Mouse (Mus musculus) kidney, adult 2 months (tissue): ENCODE data around the gene Ralgps1. TPM values are rescaled to one million over a fixed set of nuclear protein-coding genes. Genes with fewer than 3 reads are reported as not detected.

Source experiments
- DNase-seq: peaks from one replicate; pipeline ENCODE4 v3.0.0; 2021
- H3K27ac ChIP-seq: fragments of 200-500 bp; 2 replicates; pipeline ENCODE4 v1.5.1; 2012; ENCODE audit warnings: low read depth, low read length, control low read depth, inconsistent platforms; ENCODE audit not compliant: insufficient read depth
- H3K27me3 ChIP-seq: fragments of 200-500 bp; replicated peaks from 2 replicates; pipeline ENCODE4 v1.6.1; 2012; ENCODE audit warnings: mild to moderate bottlenecking, moderate library complexity, low read length, inconsistent platforms; ENCODE audit not compliant: control insufficient read depth, insufficient read depth
- H3K36me3 ChIP-seq: fragments of 200-500 bp; 2 replicates; pipeline ENCODE4 v1.6.1; 2012; ENCODE audit warnings: mild to moderate bottlenecking, moderate library complexity, low read length, inconsistent platforms; ENCODE audit not compliant: control insufficient read depth, insufficient read depth
- H3K4me1 ChIP-seq: fragments of 200-500 bp; 2 replicates; pipeline ENCODE4 v1.6.1; 2011; ENCODE audit warnings: low read length; ENCODE audit not compliant: control insufficient read depth, insufficient read depth
- H3K4me3 ChIP-seq: fragments of 200-500 bp; 2 replicates; pipeline ENCODE4 v1.5.1; 2011; ENCODE audit warnings: mild to moderate bottlenecking, low read depth, low read length, control low read depth; ENCODE audit not compliant: insufficient read depth
- CTCF ChIP-seq: fragments of 200-500 bp; conservative IDR thresholded peaks from 2 replicates; pipeline ENCODE4 v1.5.1; 2011; ENCODE audit warnings: low read depth, mild to moderate bottlenecking, control low read depth, low read length, moderate library complexity, mixed read lengths; ENCODE audit not compliant: insufficient read depth, insufficient read length
- POLR2A ChIP-seq: fragments of 200-500 bp; IDR thresholded peaks from one replicate; pipeline ENCODE4 v1.6.1; 2011; ENCODE audit warnings: low read depth, low read length, control low read depth
- WGBS: fragments of 180-500 bp; shearing (Covaris S2); methylation state at CpG from one replicate; pipeline ENCODE4 v1.1.7; 2018; 5-methylcytosine and 5-hydroxymethylcytosine counted together
- polyA plus RNA-seq: library from polyadenylated mRNA; depleted of rRNA; stranded (reverse); fragments of >200 nt; gene quantifications from 2 replicates; pipeline ENCODE4 v1.2.3, GENCODE M21; 2012

Ralgps1 gene
- polyA plus RNA-seq, 1 experiment: 4.9 TPM

DNA sequence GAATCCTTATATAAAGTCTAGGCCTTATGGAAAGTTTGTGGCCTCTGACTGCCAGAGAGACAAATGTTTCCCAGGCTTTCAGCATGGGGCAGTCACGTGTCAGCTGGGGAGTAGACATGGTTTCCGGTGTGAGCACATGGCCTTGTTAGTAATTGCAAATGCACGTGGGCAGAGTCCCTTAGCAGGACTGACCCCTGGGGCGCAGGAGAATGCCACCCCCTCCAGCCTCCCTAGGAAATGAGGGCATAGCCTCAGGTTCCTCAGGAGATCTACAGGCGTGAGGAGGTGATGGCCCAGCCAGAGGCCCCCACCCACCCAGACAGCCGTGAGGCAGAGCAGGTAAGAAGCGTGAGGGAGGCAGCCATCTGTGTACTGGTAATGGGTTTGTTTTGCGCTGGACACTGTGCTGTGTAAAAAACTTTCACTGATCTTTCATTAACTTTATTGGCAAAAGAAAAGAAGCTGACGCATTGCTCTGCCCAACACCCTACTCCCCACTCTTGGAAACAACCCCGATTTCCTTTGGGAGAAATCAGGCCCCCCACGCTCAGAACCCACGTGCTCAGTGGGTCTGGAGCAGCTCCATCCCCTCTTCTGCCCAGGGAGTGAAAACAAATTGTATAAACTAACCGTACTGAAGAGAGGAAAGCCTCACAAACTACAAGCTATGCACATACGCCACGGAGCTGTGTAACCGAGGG is 191.2 kb downstream of the Ralgps1 start:
- H3K36me3 ChIP-seq: no peaks in the 10 kb centered on the region
- TF ChIP-seq CTCF (no peak), POLR2A (no peak)
- DNase-seq: peak; percentile 91
- H3K27me3 ChIP-seq: no peaks in the 10 kb centered on the region
- H3K4me1 ChIP-seq: peaks cover 24% of the 10 kb centered on the region
- WGBS: 28% methylated on average over 16 of the region's 16 CpGs
- peak overlapping the region; percentile 94 for H3K27ac ChIP-seq
- no peak overlapping the region for H3K4me3 ChIP-seq

DNA sequence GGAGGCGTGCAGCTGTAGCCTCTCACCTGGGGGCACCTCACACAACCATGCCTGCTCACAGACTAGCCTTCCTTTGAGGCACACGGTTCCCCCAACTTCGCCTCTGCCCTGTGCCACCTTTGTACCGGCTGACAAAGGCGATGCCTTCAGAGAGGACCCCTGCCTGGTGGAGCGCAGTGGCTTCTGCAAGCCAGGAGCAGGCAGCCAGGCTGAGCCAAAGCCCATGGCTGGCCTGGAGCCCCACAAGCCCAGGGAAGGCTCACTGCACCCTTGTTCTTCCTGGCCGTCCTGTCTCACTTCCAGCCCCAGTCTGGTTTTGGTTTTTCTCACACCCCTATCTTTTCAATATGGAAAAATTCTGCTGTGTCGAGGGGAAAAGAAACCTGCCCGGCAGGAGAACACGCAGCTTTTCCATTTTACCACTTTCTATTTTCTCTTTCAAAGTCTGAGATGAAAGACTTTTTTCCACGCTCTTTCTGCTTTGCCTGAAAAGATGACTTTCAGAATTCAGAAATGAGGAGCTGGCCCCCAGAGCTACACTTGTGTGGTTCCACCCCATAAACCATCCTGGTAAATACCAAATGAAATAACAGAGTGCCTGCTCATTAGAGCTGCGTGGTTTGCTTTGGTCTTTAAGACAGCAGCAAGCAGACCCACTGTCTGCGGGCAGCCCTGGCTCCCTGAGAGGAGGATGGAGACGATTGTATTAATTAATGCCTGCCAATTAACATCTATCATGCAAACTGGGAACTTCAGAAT is 191.9 kb downstream of the Ralgps1 start:
- Histone ChIP-seq H3K36me3 (no peaks in the 10 kb centered on the region), H3K4me3 (no peak overlapping the region; the same call in 1 of the 2 replicates), H3K27ac (peak overlapping the region; percentile 94), H3K4me1 (peaks cover 24% of the 10 kb centered on the region), H3K27me3 (no peaks in the 10 kb centered on the region)
- TF ChIP-seq CTCF (no peak), POLR2A (no peak)
- no peak for DNase-seq
- 56% methylated on average over 14 of the region's 14 CpGs for WGBS

DNA sequence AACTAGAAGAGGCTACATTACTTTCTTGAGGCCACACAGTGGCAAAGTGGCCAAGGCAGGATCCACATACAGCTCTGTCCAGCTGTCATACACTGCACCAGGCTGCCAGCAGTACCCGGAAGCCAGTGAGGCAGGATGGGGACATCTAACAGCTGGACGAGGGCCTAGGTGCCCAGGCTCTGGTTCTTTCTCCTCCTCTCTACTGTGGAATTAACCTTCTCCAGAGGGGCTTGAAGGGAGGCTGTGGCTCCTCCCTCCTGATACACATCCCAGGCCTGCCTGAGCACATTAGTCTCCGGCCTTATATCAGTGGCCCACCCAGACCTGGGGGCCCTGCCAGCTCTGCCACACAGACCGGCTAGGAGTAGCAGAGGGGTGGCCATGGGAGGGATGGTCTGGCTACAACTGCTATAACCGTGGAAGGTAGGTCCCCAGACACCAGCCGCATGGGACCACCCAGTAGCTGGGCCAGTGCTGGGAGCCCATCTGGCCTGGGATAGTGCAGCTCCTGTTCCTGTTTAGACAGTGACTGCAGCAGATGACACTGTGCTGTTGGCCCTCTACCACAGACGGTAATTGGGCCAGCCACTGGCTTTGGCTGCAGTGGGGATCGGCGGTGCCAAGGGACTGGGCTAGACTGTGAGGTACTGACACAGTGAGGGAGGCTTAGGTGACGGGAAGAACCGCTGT is 192.9 kb downstream of the Ralgps1 start:
- 72% methylated on average over 11 of the region's 11 CpGs for WGBS
- peaks cover 24% of the 10 kb centered on the region for H3K4me1 ChIP-seq
- no peak for TF ChIP-seq CTCF
- TF ChIP-seq POLR2A: no peak
- no peaks in the 10 kb centered on the region for H3K36me3 ChIP-seq
- no peak for DNase-seq
- H3K4me3 ChIP-seq: peak overlapping the region; percentile 27
- peak overlapping the region; percentile 94 for H3K27ac ChIP-seq
- no peaks in the 10 kb centered on the region for H3K27me3 ChIP-seq

DNA sequence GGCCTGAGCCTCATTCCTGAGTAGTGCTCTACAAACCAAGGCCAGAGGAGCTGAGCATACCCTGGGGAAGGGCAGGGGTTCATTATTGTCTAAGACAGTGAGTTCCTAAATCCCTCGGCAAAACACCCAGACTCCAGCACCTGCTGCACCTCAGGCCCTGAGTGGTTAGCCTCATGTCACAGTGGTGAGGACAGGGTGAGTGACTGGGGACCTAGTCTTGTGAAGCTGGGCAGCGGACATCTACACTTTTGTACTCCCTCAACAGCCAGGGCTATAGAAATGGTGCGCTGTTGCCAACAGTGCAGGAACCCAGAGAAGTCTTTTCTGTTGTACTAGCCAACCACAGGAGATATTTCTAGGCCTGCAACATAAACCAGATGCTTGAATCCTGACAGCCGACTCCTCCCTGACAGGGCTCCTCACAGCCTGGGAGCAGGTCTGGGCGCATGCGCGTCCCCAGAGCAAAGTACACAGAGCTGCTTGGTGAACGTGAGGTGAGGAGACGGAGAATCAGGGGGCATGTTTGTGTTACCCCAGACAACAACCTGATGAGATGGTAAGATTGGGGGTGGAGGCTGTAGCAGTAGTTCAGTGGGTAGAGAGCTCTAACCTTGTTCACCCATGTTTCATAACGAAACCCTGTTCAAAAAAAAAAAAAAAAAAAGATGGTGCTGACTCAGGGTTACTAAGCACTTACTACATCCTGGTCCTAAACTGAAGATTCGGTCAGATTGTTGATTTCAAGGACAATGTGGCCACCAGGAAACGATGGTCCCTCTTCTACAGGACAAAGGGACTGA is 193.6 kb downstream of the Ralgps1 start:
- 71% methylated on average over 12 of the region's 12 CpGs for WGBS
- TF ChIP-seq CTCF: no peak
- TF ChIP-seq POLR2A: no peak
- peak overlapping the region; percentile 94 for H3K27ac ChIP-seq
- peaks cover 24% of the 10 kb centered on the region for H3K4me1 ChIP-seq
- no peaks in the 10 kb centered on the region for H3K27me3 ChIP-seq
- peak overlapping the region; percentile 27 for H3K4me3 ChIP-seq
- no peaks in the 10 kb centered on the region for H3K36me3 ChIP-seq
- peak; percentile 84 for DNase-seq

- Histone ChIP-seq H3K27me3 (no peaks in the 10 kb centered on the region), H3K4me3 (no peak overlapping the region), H3K36me3 (no peaks in the 10 kb centered on the region), H3K4me1 (peaks cover 24% of the 10 kb centered on the region), H3K27ac (no peak overlapping the region)
- TF ChIP-seq CTCF: no peak
- no peak for TF ChIP-seq POLR2A
- no peak for DNase-seq
- WGBS: 75% methylated on average over 2 of the region's 2 CpGs
Measured at GRCm38 (mm10) chr2:33176921-33177320, 194.4 kb downstream of the Ralgps1 start.

DNA sequence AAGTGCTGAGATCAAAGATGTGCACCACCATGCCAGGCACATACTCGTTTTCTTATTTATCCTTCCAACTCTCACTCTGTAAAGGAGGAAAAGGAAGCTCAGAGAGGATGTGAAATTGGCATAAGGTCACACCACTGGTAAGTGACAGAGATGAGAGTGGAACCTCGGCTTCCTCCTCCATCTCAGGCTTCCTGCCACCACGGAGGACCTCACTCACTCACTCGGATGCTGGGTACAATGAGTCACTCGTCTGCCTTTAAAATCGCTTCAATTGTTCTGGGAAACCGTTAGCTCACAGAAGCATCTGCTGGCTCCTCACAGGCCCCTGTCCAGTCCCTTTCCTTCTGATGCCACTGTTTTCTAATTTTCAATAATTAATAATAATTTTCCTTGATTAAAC is 194.8 kb downstream of the Ralgps1 start:
- 56% methylated on average over 7 of the region's 7 CpGs for WGBS
- no peaks in the 10 kb centered on the region for H3K36me3 ChIP-seq
- no peaks in the 10 kb centered on the region for H3K27me3 ChIP-seq
- H3K27ac ChIP-seq: no peak overlapping the region
- no peak for TF ChIP-seq POLR2A
- TF ChIP-seq CTCF: no peak
- no peak for DNase-seq
- peaks cover 24% of the 10 kb centered on the region for H3K4me1 ChIP-seq
- H3K4me3 ChIP-seq: no peak overlapping the region
